Mouse (Mus musculus): ENCODE measurements around the gene Tor2a. TPM values are rescaled to one million over a fixed set of nuclear protein-coding genes. Genes with fewer than 3 reads are reported as not detected.

Gene Tor2a
- polyA plus RNA-seq, 1 experiment from 2014 or later, result 57.0 TPM

DNA sequence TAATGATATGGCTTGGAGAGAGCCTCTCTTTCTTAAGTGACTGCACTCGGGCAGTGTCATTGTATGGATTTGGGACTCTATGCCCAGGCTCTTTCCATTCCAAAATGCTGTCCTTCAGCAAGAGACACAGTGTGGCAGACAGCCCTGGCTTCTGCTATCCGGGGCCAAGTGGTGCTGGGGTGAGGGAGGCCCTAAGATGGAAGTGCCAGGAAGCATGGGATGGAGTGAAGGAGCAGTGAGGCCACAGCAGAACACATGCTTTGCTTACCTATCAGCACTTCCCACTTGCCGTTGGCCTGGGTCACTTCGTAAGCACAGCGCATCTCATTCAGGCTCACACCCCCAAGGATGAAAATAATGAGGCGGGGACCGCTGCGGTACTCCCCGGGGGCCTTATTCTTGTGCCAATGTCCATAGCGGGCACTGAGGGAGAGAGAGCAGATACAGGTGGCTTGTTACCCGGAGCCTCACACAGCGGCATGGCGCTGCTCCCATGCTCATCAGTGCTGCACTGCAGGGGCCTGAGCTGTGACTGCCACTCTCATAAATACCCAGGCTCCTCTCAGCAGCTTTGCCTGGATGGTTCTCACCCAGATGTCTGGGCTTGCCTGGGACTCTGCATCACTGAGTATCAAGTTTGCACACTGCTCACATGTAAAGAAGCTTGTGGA, 38.8 kb downstream of the Tor2a start:
- Histone ChIP-seq H3K36me3 (replicated peaks) (peaks cover 78% of the 10 kb centered on the region), H3K9ac (no peak overlapping the region), H3K4me2 (no peak overlapping the region), H3K4me1 (no peaks in the 10 kb centered on the region), H3K4me3 (replicated peaks) (no peak overlapping the region), H3K9me3 (no peaks in the 10 kb centered on the region), H3K27me3 (no peaks in the 10 kb centered on the region), H3K27ac (peak overlapping the region; percentile 4; the same call in 1 of the 2 replicates)
- no peak for ATAC-seq (ENCODE audit: low FRiP score)
- WGBS, result 87% methylated on average over 13 of the region's 13 CpGs

DNA sequence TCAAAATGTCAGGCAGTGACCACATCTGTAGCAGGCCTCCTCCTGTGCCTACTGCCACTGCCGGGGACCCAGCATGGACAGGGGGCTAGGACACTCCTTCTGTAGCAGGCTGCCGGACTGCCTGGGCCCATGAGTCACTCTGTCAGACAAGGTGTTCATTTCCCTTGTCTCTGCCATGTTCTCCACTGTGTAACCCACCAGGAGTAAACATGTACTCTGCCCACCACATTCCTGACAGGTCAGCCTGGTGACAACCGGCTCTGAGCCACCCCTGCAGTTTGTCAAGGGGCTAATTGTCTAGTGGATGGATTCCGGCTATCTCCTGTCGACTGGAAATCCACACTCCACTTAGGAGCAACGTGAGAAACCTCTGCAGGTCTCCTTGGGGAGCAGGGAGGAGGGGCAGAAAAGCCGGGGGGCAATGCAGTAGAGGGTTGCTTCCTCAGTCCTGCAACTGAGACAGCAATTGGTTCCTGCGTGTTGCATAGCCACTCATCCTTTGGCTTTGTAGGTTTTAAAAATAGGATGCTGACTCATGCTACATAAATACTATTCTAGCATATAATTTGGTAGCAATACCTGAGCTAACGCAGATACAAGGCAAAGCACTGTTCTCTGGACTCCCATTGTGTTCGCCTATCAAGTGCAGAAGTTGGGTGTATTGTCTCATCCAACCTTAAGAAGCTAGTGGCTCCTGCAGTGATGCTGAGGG, 41.4 kb downstream of the Tor2a start:
- Histone ChIP-seq H3K27ac (no peak overlapping the region), H3K9me3 (no peaks in the 10 kb centered on the region), H3K4me3 (replicated peaks) (no peak overlapping the region), H3K4me1 (no peaks in the 10 kb centered on the region), H3K36me3 (replicated peaks) (peaks cover 87% of the 10 kb centered on the region), H3K4me2 (no peak overlapping the region), H3K9ac (no peak overlapping the region), H3K27me3 (no peaks in the 10 kb centered on the region)
- WGBS, result 82% methylated on average over 10 of the region's 10 CpGs
- no peak for ATAC-seq (ENCODE audit: low FRiP score)

DNA sequence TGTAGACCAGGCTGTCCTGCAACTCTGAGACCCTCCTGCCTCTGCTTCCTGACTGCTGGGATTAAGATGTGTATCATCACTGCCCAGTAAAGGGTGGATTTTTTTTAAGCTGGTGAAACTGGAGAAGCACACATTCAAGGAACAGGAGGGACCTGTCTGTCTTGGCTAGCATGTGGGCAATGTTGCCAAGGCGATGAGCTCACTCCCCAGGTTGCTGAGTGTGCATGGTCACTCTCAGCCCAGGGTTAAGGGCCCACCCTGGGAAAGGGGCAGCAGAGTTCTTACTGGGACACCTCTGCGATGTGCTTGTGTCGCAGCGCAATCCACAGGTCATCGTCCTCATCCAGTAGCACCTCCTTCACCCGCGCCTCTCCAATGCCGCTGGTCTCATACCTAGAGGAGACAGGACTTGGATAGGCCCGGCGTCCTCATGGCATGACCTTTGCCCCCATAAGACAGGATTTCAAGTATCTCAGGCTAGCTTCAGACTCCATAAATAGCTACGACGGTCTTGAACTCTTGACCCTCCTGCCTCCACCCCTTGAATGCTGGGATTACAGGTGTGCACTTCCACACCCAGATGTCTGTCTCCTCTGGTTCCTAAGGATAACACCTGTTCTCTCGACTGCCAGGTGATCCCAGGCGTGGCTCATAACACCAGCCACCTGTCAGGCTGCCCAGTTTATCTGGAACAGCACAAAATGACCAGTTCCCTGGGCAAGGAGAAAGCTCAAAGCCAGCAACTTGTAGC, 52.0 kb downstream of the Tor2a start:
- no peaks in the 10 kb centered on the region for H3K27me3 ChIP-seq
- 94% methylated on average over 14 of the region's 14 CpGs for WGBS
- H3K27ac ChIP-seq, result no peak overlapping the region
- H3K4me2 ChIP-seq, result no peak overlapping the region
- peaks cover 53% of the 10 kb centered on the region for H3K36me3 ChIP-seq (replicated peaks)
- H3K4me1 ChIP-seq, result no peaks in the 10 kb centered on the region
- no peaks in the 10 kb centered on the region for H3K9me3 ChIP-seq
- H3K9ac ChIP-seq, result no peak overlapping the region
- ATAC-seq (ENCODE audit: low FRiP score), result no peak
- no peak overlapping the region for H3K4me3 ChIP-seq (replicated peaks)

MicroRNAs within 50 kb of the gene (microRNA counts, 519-probe panel; counts per million panel counts)
- not detected for microRNA mmu-miR-2861

Small RNA genes within 50 kb of the gene (microRNA-seq; reads per million reads assigned to microRNA genes)
- gene Mir2861, result not detected
- gene Mir3960, result not detected

Other genes starting within 250 kb of the Tor2a start
- gene Fam102a, start 221.9 kb upstream of the Tor2a start, polyA plus RNA-seq (2016; fragmentation: Nextera tagmentation; extraction: Ambion mirVana), result 8.7 and 9.6 TPM in 2 replicates
- 106 and 110 TPM in 2 replicates for gene Dpm2, start 186.4 kb upstream of the Tor2a start, polyA plus RNA-seq (2016; fragmentation: Nextera tagmentation; extraction: Ambion mirVana)
- gene Pip5kl1, start 182.4 kb upstream of the Tor2a start, polyA plus RNA-seq (2016; fragmentation: Nextera tagmentation; extraction: Ambion mirVana), result 2.6 and 3.1 TPM in 2 replicates
- 0.19 TPM in 1 of 2 replicates, not detected in the other for gene 9430097D07Rik, start 181.6 kb upstream of the Tor2a start, polyA plus RNA-seq (2016; fragmentation: Nextera tagmentation; extraction: Ambion mirVana)
- 15.1 and 17.0 TPM in 2 replicates for gene St6galnac4, start 170.1 kb upstream of the Tor2a start, polyA plus RNA-seq (2016; fragmentation: Nextera tagmentation; extraction: Ambion mirVana)
- 11.6 and 11.7 TPM in 2 replicates for gene St6galnac6, start 157.5 kb upstream of the Tor2a start, polyA plus RNA-seq (2016; fragmentation: Nextera tagmentation; extraction: Ambion mirVana)
- gene Ak1, start 135.5 kb upstream of the Tor2a start, polyA plus RNA-seq (2016; fragmentation: Nextera tagmentation; extraction: Ambion mirVana), result 27.0 and 32.1 TPM in 2 replicates
- 21.0 and 21.4 TPM in 2 replicates for gene Eng, start 110.6 kb upstream of the Tor2a start, polyA plus RNA-seq (2016; fragmentation: Nextera tagmentation; extraction: Ambion mirVana)
- gene Fpgs, start 53.1 kb upstream of the Tor2a start, polyA plus RNA-seq (2016; fragmentation: Nextera tagmentation; extraction: Ambion mirVana), result 16.4 and 19.6 TPM in 2 replicates
- gene Cdk9, start 44.2 kb upstream of the Tor2a start, polyA plus RNA-seq (2016; fragmentation: Nextera tagmentation; extraction: Ambion mirVana), result 105 and 110 TPM in 2 replicates
- 30.1 and 35.1 TPM in 2 replicates for gene Sh2d3c, start 36.2 kb upstream of the Tor2a start, polyA plus RNA-seq (2016; fragmentation: Nextera tagmentation; extraction: Ambion mirVana)
- gene 6330409D20Rik, start 16.2 kb upstream of the Tor2a start, polyA plus RNA-seq (2016; fragmentation: Nextera tagmentation; extraction: Ambion mirVana), result 1.9 and 2.1 TPM in 2 replicates
- 0.46 and 0.67 TPM in 2 replicates for gene Ttc16, start 18.4 kb downstream of the Tor2a start, polyA plus RNA-seq (2016; fragmentation: Nextera tagmentation; extraction: Ambion mirVana)
- gene Ptrh1, start 18.6 kb downstream of the Tor2a start, polyA plus RNA-seq (2016; fragmentation: Nextera tagmentation; extraction: Ambion mirVana), result 3.9 and 5.3 TPM in 2 replicates
- 0.15 and 0.45 TPM in 2 replicates for gene Cfap157, start 27.2 kb downstream of the Tor2a start, polyA plus RNA-seq (2016; fragmentation: Nextera tagmentation; extraction: Ambion mirVana)
- 68.5 and 73.5 TPM in 2 replicates for gene Stxbp1, start 90.0 kb downstream of the Tor2a start, polyA plus RNA-seq (2016; fragmentation: Nextera tagmentation; extraction: Ambion mirVana)
- gene Fam129b, start 118.9 kb downstream of the Tor2a start, polyA plus RNA-seq (2016; fragmentation: Nextera tagmentation; extraction: Ambion mirVana), result 24.6 and 27.3 TPM in 2 replicates
- gene Rpl12, start 204.3 kb downstream of the Tor2a start, polyA plus RNA-seq (2016; fragmentation: Nextera tagmentation; extraction: Ambion mirVana), result 115 and 128 TPM in 2 replicates
- gene Lrsam1, start 204.4 kb downstream of the Tor2a start, polyA plus RNA-seq (2016; fragmentation: Nextera tagmentation; extraction: Ambion mirVana), result 16.6 and 18.2 TPM in 2 replicates
- gene Slc2a8, start 224.8 kb downstream of the Tor2a start, polyA plus RNA-seq (2016; fragmentation: Nextera tagmentation; extraction: Ambion mirVana), result 14.4 and 16.3 TPM in 2 replicates

Measured in forebrain, embryonic 12.5 days (tissue).